Mouse (Mus musculus) embryonic facial prominence, embryonic 15.5 days (tissue): ENCODE measurements around the gene Ptges2. TPM values are rescaled to one million over a fixed set of nuclear protein-coding genes. Genes with fewer than 3 reads are reported as not detected.

Experiments used
- ATAC-seq: fragments of 200-750 bp; cut with Nextera tagmentation; 2 replicates; pipeline ENCODE4 v1.8.0; 2017; ENCODE audit warnings: low read depth, moderate TSS enrichment; ENCODE audit not compliant: insufficient number of reproducible peaks, low FRiP score, low TSS enrichment
- H3K27ac ChIP-seq: fragments of 300-500 bp; sonication (generic); replicated peaks from 2 replicates; pipeline ENCODE4 v1.5.1; 2015; ENCODE audit warnings: mild to moderate bottlenecking, inconsistent platforms
- H3K27me3 ChIP-seq: fragments of 300-500 bp; sonication (generic); 2 replicates; pipeline ENCODE4 v1.6.1; 2015; ENCODE audit warnings: inconsistent platforms
- H3K36me3 ChIP-seq: fragments of 300-500 bp; sonication (generic); 2 replicates; pipeline ENCODE4 v1.6.1; 2015; ENCODE audit warnings: mild to moderate bottlenecking, inconsistent platforms
- H3K4me1 ChIP-seq: fragments of 300-500 bp; sonication (generic); 2 replicates; pipeline ENCODE4 v1.6.1; 2015; ENCODE audit warnings: inconsistent platforms
- H3K4me2 ChIP-seq: fragments of 300-500 bp; sonication (generic); replicated peaks from 2 replicates; pipeline ENCODE4 v1.6.1; 2015; ENCODE audit warnings: mild to moderate bottlenecking, inconsistent platforms
- H3K4me3 ChIP-seq: fragments of 300-500 bp; sonication (generic); replicated peaks from 2 replicates; pipeline ENCODE4 v1.5.1; 2015; ENCODE audit warnings: mild to moderate bottlenecking, inconsistent platforms
- H3K9ac ChIP-seq: fragments of 300-500 bp; sonication (generic); 2 replicates; pipeline ENCODE4 v1.6.1; 2015; ENCODE audit warnings: inconsistent platforms
- H3K9me3 ChIP-seq: fragments of 300-500 bp; sonication (generic); replicated peaks from 2 replicates; pipeline ENCODE4 v1.6.1; 2016; ENCODE audit warnings: inconsistent platforms
- WGBS: fragments of 180-500 bp; shearing (Covaris S2); methylation state at CpG from one replicate; pipeline ENCODE4 v1.1.7; 2015; 5-methylcytosine and 5-hydroxymethylcytosine counted together
- polyA plus RNA-seq: library from polyadenylated mRNA; unstranded; fragments of >200 nt; fragmentation: Nextera tagmentation; extraction: Ambion mirVana; gene quantifications from 2 replicates; pipeline ENCODE4 v1.2.1, GENCODE M21; 2015

Gene Ptges2
- polyA plus RNA-seq, 1 experiment from 2014 or later, result 29.8 TPM

DNA sequence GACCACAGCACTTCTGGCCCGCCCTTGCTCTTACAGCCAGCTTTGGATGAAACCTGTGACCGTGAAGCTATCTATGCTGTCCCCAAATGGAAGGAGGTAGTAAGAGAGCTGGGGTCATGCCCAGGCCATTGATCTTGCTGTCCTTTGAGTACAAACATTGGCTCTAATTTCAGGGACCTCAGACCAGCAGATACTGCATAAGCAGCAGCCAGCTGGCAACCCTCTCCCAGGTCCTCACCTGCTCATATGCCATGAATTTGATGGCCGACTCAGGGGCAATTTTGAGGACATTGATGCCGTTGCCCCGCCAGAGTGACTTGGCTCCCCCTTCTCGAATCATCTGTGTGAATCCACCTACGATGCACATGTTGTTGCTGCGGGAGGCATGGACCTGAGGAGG is 21.8 kb downstream of the Ptges2 start:
- H3K4me2 ChIP-seq, result no peak overlapping the region
- 89% methylated on average over 8 of the region's 8 CpGs for WGBS
- H3K9ac ChIP-seq, result no peak overlapping the region
- peaks cover 9% of the 10 kb centered on the region; the same call in 1 of the 2 replicates for H3K4me1 ChIP-seq
- H3K27ac ChIP-seq, result no peak overlapping the region
- no peak for ATAC-seq
- H3K36me3 ChIP-seq, result peaks cover 74% of the 10 kb centered on the region
- H3K27me3 ChIP-seq, result no peaks in the 10 kb centered on the region
- H3K9me3 ChIP-seq, result no peaks in the 10 kb centered on the region
- H3K4me3 ChIP-seq, result no peak overlapping the region

DNA sequence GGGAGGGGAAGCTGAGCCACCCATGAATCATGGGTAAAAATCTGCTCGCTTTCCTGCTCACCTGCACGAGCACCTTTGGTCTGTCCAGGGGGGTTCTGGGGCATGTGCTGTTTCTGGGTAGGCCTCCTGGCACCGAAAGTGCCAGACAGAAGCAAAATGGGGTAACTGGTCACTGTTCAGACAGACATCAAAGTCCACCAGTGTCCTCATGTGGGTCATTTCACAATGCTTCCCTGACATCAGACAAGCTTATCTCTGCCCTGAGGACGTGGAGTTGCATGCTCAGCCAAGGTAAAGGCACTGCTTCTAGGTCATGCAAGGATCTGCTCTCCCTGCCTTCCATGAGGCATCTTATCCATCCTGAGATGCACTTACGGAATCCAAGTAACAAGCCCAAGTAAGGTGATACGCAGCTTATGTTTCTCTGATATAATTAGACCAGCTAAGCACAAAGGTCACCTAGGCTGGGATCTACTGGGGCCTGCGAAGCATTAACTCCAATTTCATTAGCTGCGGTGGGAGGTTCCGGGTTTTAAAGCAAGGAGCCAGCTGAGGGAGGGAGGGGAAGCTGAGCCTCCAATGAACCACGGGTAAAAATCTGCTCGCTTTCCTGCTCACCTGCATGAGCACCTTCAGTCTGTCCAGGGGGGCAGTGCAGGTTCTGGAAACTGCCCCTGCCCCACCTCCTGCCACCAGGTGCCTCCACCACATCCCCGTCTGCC is 22.9 kb downstream of the Ptges2 start:
- ATAC-seq, result no peak
- no peaks in the 10 kb centered on the region for H3K27me3 ChIP-seq
- H3K36me3 ChIP-seq, result peaks cover 74% of the 10 kb centered on the region
- H3K4me2 ChIP-seq, result no peak overlapping the region
- no peak overlapping the region for H3K4me3 ChIP-seq
- peaks cover 20% of the 10 kb centered on the region for H3K4me1 ChIP-seq
- H3K27ac ChIP-seq, result no peak overlapping the region
- WGBS, result 47% methylated on average over 12 of the region's 12 CpGs
- H3K9ac ChIP-seq, result no peak overlapping the region
- H3K9me3 ChIP-seq, result no peaks in the 10 kb centered on the region

DNA sequence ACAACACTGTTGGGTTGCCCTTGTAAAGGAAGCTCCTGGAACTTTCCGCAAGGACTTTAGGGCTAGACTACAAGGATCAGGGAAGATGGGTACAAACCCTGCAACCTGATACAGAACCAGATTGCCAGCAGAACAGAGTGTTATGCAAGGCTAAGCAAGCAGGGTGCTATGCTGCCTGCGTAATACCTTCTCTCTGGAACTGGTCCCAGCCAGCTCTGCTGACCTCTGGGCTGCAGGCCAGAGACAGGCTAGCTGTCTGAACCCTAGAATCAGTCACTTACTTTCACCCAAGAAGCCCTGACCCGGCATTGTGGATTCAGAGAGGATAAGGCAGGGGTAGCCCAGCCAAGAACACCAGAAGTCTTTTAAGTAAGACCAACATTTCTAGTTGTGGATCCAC is 23.7 kb downstream of the Ptges2 start:
- Histone ChIP-seq H3K36me3 (peaks cover 67% of the 10 kb centered on the region), H3K9ac (no peak overlapping the region), H3K9me3 (no peaks in the 10 kb centered on the region), H3K4me1 (peaks cover 27% of the 10 kb centered on the region), H3K27ac (no peak overlapping the region), H3K4me2 (no peak overlapping the region), H3K4me3 (no peak overlapping the region), H3K27me3 (no peaks in the 10 kb centered on the region)
- WGBS, result 79% methylated on average over 3 of the region's 3 CpGs
- ATAC-seq, result no peak

DNA sequence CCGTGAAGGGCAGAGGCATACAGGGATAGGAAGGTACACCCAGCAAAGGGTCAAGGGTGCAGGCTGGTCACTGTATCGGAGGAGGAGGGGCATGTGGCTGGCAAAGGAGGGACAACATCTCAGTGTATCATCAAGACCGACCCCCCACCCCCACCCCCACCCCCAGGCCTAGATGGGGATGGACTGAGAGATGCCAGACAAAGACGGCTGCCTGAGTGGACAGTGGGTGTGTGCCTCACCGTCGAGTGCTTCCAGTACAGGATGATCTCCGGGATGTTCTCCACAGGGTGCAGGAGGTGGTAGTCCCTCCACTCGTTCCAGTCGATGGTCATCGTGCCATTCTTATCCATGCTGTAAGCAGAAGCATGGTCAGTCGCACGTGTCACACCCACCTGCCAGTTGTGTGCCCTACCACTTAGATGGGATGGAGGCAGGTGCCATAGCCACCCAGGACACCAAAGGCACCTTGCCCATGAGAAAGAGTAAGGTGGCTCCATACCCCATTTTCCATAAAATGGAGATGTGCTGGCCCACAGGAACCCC is 24.4 kb downstream of the Ptges2 start:
- Histone ChIP-seq H3K4me2 (no peak overlapping the region), H3K9me3 (no peaks in the 10 kb centered on the region), H3K4me1 (peaks cover 35% of the 10 kb centered on the region), H3K4me3 (no peak overlapping the region), H3K27me3 (no peaks in the 10 kb centered on the region), H3K9ac (no peak overlapping the region), H3K27ac (no peak overlapping the region), H3K36me3 (peaks cover 60% of the 10 kb centered on the region)
- ATAC-seq, result no peak
- 86% methylated on average over 12 of the region's 12 CpGs for WGBS

DNA sequence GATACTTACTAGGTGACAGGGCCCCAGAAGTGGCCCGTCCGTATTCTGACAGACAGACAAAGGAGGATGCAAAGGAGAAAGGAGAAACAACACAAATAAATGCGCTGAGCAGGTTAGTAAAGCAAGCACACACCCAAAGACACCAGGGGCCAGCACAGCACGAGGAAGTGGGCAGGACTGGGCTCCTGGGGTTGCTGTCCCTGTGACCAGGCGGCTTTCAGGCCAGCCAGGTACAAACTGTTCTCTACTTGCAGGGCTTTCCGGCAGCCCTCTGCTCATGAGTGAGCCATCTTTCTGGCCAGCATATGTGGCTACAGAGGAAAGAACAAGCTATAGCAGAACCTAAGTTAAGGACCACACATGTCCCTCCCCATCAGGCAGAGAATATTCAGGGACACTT is 25.0 kb downstream of the Ptges2 start:
- Histone ChIP-seq H3K4me1 (peaks cover 40% of the 10 kb centered on the region), H3K27me3 (no peaks in the 10 kb centered on the region), H3K4me3 (no peak overlapping the region), H3K9ac (no peak overlapping the region), H3K9me3 (no peaks in the 10 kb centered on the region), H3K4me2 (no peak overlapping the region), H3K36me3 (peaks cover 54% of the 10 kb centered on the region), H3K27ac (no peak overlapping the region)
- WGBS, result 88% methylated on average over 6 of the region's 6 CpGs
- no peak for ATAC-seq

DNA sequence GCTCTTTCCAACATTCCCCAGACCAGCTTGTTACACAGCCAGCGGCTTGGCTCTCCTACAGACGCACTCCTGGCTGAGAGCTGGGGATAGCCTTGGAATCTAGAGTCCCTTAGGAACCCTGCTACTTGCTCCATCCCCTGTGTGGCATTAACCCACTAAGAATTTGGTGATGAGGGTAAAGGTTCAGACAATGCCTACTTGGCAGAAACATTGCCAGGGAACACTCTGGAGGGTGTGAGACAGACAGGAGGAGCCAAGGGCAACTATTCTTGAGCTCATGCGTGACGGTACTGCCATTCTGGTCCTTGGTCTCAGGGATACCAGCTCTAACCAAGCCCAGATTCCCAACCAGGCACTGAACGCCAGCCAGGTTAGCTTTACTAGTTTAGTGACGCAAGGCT is 26.2 kb downstream of the Ptges2 start:
- ATAC-seq, result no peak
- 88% methylated on average over 6 of the region's 6 CpGs for WGBS
- Histone ChIP-seq H3K36me3 (peaks cover 42% of the 10 kb centered on the region), H3K27me3 (no peaks in the 10 kb centered on the region), H3K4me1 (peaks cover 47% of the 10 kb centered on the region), H3K9ac (no peak overlapping the region), H3K9me3 (no peaks in the 10 kb centered on the region), H3K4me2 (no peak overlapping the region), H3K27ac (no peak overlapping the region), H3K4me3 (no peak overlapping the region)

DNA sequence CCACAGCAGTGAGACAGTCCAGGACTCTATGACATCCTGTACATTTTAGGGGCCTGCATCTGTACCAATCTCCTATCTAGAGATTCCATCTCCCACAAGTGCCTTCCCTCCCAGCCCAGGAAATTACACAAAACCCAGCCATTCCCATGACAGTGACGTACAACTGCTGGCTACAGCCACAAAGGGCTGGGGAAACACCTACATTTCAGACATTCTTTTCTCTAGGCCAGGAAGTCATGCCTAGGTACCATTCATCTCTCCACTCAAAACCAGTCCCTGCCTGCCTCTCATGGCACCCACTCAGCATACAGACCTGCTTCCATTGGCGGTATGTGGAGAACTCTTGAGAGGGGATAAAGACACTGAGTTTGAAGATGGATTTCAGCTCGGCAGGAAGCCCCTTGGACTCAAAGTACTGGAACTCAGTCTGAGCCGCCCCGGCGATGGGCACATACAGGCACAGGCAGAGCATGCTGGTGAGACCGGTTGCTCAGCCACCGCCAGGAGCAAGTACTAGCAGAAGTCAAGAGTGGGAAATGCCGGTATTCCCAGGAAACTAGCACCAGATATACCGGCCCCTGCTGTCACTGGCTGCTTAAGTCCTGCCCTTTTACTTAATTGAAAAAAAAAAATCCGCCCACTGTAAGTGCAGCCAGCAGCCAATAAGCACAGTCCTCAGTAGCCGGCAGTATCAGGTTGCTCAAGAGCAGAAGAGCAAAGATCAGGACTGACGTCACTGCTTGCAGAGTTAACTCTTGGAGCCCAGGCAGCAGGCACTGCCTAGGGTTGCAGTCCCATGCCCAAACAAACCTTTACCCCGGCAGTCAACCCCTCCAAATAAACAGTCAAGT is 28.0 kb downstream of the Ptges2 start:
- 2% methylated on average over 14 of the region's 14 CpGs for WGBS
- peak overlapping the region; percentile 2; the same call in 1 of the 2 replicates for H3K9ac ChIP-seq
- H3K4me1 ChIP-seq, result peaks cover 62% of the 10 kb centered on the region
- peak overlapping the region; percentile 40 for H3K4me3 ChIP-seq
- peak; percentile 86 for ATAC-seq
- peak overlapping the region; percentile 59 for H3K4me2 ChIP-seq
- peak overlapping the region; percentile 82 for H3K27ac ChIP-seq
- H3K9me3 ChIP-seq, result no peaks in the 10 kb centered on the region
- H3K36me3 ChIP-seq, result peaks cover 24% of the 10 kb centered on the region
- no peaks in the 10 kb centered on the region for H3K27me3 ChIP-seq

DNA sequence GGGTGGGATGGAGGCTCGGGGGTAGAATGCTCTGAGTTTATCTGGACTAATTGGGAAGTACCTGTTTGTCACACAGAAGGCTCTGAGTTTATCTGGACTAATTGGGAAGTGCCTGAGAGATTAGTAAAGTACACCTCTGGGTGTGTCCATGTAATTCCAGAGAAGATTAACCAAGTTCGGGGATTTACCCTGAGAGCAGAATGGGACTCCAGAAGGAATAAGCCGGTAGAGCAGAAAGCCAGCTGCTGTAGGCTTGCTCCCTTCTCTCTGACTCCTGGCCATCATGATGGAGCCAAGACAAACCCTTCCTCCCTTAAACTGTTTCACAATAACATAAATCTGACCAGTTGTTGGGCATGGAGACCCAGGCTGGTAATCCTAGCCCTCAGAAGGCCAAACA is 29.1 kb downstream of the Ptges2 start:
- Histone ChIP-seq H3K27ac (peak overlapping the region; percentile 82), H3K27me3 (no peaks in the 10 kb centered on the region), H3K36me3 (peaks cover 14% of the 10 kb centered on the region), H3K4me3 (no peak overlapping the region), H3K9me3 (no peaks in the 10 kb centered on the region), H3K4me1 (peaks cover 72% of the 10 kb centered on the region), H3K4me2 (no peak overlapping the region), H3K9ac (no peak overlapping the region)
- WGBS, result 28% methylated on average over 3 of the region's 3 CpGs
- no peak for ATAC-seq

DNA sequence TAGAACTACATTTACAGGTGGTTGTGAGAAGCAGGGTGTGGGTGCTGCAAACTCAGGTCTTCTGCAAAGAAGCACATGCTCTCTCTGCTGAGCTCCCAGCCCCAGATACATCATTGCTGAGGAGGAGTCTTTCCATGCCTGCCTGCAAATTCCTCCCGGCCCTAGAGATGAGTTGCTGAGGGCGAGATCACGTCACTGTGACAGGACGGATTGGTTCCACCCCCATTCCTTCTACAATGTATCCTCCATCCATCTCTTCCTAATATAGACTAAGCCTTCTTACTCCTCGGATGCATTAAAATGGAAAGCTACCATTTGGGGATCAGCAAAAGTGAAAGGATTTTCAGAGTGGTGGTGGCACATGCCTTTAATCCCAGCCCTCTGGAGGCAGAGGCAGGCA is 29.9 kb downstream of the Ptges2 start:
- no peak for ATAC-seq
- Histone ChIP-seq H3K36me3 (0 out of 2 replicates have a peak, but pooled peaks cover 7% of the 10 kb centered on the region), H3K9me3 (no peaks in the 10 kb centered on the region), H3K4me3 (no peak overlapping the region), H3K4me2 (no peak overlapping the region), H3K4me1 (peaks cover 80% of the 10 kb centered on the region), H3K9ac (no peak overlapping the region), H3K27me3 (no peaks in the 10 kb centered on the region), H3K27ac (peak overlapping the region; percentile 82)
- 48% methylated on average over 5 of the region's 5 CpGs for WGBS

DNA sequence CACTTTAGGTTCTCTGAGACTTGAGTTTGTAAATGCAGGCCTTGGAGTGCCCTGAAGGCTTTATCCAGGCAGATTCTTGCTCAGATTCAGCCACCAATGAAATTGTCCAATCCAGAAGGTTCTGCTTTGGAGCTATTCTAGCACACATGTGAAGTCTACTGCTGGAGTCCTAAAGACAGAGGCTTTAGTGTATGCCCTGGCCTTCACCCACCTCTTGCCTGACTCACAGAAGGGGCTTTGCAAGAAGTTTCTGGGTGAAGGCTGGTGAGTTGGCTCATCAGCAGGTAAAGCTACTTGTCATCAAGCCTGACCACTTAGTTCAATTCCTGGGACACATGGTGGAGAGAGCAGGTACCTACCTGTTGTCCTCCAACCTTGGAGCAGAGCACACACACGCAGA is 30.4 kb downstream of the Ptges2 start:
- H3K9me3 ChIP-seq, result no peaks in the 10 kb centered on the region
- peaks cover 85% of the 10 kb centered on the region for H3K4me1 ChIP-seq
- 88% methylated on average over 1 of the region's 1 CpGs for WGBS
- ATAC-seq, result no peak
- no peak overlapping the region for H3K4me2 ChIP-seq
- 0 out of 2 replicates have a peak, but pooled peaks cover under 1% of the 10 kb centered on the region for H3K36me3 ChIP-seq
- peak overlapping the region; percentile 7; the same call in 1 of the 2 replicates for H3K27ac ChIP-seq
- H3K9ac ChIP-seq, result no peak overlapping the region
- H3K4me3 ChIP-seq, result no peak overlapping the region
- no peaks in the 10 kb centered on the region for H3K27me3 ChIP-seq

DNA sequence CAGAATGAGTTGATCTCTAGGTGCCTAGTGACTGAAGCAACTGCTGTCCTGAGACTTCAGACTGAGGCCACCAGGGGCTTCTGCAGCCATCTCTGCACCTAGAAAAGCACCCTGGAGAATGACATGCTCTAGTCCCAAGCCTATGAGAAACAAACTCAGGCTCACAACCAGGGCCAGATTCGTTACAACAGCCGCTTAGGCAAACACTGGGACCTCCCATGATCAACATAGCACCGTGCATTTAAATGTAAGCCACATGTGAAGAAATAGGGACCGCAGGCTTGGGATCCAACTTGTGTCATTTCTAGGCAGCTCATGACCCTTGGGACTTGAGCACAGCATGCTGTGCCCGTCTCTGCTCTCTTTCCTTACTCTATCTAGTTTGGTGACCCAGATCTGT is 32.0 kb downstream of the Ptges2 start:
- 50% methylated on average over 5 of the region's 5 CpGs for WGBS
- no peak for ATAC-seq
- Histone ChIP-seq H3K9ac (no peak overlapping the region), H3K36me3 (no peaks in the 10 kb centered on the region), H3K9me3 (no peaks in the 10 kb centered on the region), H3K4me3 (no peak overlapping the region), H3K27ac (peak overlapping the region; percentile 84), H3K4me2 (peak overlapping the region; percentile 28; the same call in 1 of the 2 replicates), H3K4me1 (peaks cover 80% of the 10 kb centered on the region), H3K27me3 (no peaks in the 10 kb centered on the region)
